Mouse (Mus musculus): ENCODE results near the gene Nol4l. TPM values are rescaled to one million over a fixed set of nuclear protein-coding genes. Genes with fewer than 3 reads are reported as not detected.

The Nol4l gene
- polyA plus RNA-seq, 2 experiments from 2014 or later: 2.7 to 3.5 TPM

DNA sequence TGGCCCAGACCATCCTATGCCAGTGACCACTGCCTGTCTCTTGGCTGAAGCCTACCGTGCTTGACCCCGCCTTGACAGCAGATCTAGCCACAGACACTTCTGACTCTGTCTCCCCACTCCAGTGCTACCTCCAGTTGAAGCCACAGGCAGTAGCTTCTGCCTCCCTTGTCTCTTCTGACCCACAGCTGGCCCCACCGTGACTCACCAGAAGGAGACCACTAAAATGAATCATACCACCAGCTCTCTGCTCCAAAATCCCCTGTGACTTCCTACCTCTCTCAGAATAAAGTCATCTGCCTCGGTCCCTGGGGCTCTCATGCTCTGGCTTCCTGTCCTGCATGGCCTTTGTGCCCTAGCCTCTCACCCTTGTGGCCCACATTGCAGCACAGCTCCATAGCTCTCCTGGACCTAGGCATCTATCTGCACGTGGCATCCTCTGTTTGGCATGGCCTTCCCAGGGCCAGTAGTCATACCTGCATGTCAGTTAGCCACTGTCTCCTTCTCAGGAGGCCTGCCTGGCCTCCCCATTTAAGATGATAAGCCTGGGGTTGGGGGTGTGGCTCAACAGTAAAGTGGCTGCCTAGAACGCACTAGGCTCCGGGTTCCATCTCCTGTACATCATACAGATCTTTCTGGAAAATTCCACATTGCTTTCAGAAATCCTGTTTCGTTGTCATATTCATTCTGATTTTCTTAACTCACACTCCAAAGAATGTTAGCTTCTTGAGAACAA, 13.3 kb upstream of the Nol4l start:
- ATAC-seq: no peak

DNA sequence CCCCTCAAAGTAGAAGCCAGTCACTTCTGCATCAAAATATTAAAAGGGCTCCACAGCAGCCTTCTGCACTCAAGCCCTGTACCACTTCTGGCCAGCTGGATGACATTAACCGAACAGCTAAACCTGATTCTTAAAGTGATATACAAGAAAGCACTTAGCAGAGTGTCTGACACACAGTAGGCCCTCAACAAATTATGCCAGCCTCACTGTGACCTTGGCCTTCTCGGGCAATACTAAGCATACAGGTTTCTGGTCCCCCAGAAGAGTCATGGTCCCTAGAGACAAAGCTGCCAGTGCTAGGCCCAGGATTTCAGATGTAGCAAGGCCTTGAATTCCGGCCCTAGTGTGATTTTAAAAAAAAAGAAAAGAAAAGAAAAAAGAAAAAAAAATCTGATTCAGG, 9.1 kb upstream of the Nol4l start:
- no peak for ATAC-seq

DNA sequence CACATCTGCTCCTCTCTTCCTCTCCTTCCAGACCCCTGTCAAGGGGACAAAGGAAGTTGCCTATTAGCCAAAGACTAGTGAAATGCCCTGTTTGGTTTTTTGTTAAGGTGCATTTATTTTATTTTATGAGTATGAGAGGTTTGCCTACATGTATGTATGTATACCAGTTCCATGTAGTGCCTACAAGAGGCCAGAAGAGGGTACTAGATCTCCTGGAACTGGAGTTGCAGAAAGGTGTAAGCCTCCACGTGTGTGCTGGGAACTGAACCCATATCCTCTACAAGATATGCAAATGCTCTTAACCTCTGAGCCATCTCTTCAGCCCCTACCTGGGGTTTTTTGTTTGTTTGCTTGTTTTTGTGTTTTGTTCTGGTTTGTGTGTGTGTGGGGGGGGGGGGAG, 4.2 kb upstream of the Nol4l start:
- no peak for ATAC-seq

DNA sequence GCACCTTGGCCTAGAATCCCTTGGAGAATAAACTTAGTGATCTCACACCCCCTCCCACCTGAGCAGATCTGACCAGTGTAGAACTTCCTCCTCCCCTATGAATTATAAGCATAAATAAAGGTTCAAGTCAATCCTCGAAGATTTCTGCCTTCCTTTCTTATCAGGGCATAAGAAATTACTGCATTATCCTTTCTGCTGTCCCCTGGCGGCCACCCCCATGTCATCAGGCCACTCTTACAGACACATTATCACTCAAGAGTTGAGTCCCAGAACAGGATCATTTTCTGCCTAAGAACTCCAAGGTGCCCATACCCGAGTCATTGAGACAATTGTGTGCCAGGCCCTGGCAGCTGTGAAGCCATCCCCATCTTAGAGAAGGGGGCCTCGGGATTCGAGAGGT, 1.2 kb upstream of the Nol4l start:
- no peak for ATAC-seq

DNA sequence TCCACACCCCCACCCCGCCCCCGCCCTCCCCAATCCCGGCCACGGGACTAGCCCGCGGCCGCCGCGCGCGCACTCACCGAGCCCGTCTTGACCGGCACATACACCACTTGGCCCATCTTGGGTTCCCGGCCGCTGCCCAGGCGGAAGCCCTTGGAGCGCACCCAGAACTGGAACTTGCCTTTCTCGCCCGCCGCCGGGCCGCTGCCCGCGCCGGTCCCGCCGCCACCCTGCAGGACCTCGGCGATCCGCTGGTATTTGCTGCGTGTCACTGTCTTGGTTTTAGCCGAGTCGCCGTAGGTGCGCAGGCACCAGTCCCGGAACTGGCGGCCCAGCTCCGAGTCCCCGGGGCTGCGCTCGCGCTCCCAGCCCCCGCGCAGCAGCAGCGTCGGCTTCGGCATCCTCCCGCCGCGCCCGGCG, 398 bp downstream of the Nol4l start:
- ATAC-seq: no peak

DNA sequence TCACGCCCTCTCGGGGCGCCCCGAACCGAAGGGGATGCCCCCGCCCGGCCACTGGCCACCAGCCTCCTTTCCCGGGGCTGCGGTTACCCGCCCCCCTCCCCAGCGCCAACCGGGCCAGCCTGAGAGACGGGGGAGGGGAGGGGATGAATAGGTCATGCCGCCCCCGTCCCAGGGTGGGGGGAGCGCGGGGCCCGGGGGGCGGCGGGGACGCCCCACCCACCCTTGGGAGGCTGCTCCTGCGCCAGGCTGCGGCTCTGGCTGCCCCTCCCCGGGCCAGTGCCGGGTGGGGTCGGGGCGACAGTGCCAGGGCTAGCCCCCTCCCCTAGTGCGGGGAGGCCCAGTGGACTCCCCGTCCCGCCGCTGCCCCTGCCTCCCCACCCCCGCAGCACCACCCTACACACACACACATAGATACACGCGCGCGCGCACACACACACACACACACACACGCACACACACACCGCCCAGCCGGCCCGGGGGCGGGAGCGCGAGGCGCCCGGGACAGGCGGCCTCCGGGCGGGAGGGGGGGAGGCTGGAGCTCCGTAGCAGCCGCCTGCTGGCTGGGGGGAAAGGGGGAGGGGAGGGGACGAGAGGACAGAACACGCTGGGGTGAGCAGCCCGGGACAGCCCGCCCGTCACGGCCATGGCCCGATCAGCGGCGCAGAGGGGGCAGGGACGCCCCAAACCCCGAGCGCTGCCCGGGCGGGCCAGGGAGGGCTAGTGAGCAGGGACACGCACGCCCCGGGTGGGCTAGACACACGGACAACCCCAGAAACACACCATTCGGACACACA, 1.0 kb downstream of the Nol4l start:
- ATAC-seq: no peak

DNA sequence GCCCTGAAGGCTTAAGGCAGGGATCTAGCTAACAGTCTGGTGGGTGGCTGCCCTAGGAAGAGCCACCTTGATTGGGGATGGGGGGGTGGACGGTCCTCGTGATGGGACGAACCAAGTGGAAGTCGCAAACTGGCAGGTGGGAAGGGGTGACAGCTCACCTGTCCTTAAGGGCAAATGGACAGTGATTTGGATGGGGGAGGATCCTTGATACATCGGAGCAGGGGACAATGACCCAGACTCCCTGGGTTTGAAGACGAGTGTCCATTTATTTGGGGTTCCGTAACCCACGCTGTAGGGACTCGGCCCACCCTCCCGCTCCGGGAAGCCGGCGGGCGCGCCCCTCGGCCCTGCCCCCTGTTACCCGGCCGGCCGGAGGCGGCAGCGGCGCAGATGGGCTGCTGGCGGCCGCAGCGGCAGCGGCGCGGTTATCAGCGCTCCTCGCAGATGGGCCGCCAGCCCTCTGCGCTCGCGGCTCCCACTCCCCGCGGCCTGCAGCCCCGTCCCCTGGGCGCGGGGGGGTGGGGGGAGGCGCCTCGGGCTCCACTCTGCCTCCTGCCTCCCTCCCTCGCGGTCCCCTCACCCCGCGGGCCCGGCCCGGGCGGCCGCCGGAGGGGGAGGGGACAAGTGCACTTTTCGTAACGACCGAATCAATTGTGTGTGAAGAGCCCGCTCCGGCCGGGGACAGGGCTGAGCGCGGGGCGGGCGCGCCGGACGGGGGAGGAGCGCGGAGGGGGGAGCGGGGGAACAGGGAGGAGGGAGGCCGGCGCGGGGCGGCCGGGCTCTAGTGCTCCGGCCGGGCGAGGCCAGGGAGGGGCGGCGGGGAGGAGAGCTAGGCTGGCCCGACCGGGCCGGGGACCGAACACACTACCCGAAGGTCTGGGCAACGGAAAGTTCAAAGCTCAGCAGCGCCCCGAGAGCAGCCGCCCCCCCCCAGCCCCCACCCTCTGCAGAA, 1.9 kb downstream of the Nol4l start:
- ATAC-seq: no peak

DNA sequence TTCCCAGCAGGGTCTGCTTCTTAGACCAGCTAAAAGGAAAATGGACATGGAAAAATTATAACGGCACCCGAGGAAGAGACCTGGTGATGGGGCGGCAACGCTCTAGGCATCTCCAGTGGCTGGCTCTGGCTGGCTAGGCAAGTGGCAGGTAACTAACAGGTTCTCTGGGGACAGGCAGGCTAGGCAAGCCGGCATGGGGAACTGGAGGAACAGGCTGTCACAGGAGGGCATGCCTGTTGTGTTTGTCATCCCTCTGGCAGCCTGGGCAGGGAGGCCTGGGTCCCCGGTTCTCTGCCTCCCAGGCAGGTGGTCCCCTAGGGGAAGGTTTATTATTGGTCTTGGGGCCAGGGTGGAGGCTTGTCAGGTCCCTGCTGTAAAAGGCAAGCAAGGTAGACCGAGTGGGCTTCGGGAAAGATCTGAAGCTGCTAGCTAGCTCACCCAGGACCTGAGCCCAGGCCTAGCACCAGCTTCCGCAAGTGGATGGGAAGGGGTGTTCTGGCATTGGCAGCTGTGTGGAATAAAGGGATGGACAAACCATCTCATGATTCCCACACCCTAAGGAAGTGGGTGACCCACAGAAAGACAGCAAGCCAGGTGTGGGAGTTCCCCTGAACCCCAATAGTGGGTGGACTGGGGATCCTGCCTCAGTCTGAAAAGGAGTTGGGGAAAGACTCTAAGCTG, 2.8 kb downstream of the Nol4l start:
- ATAC-seq: no peak

DNA sequence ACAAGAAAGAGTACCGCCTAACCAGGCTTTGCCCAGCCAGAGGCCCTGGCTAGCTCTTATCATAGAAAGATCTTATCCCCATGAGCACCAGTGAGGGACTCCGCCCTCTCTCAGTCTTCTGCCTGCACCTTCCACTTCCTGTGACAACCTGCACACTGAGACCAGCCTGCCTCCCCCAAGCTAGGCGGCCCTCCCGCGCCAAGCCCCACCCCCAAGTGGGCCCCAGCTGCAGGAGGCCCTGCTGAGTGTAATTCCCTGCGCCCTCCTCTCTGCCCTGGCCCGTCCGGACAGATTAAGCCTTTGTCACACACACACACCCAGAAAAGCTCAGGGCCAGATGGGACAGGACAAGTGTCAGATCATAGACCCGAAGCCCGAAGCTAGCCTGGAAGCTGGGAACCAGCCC, 3.9 kb downstream of the Nol4l start:
- peak; percentile 92 for ATAC-seq

DNA sequence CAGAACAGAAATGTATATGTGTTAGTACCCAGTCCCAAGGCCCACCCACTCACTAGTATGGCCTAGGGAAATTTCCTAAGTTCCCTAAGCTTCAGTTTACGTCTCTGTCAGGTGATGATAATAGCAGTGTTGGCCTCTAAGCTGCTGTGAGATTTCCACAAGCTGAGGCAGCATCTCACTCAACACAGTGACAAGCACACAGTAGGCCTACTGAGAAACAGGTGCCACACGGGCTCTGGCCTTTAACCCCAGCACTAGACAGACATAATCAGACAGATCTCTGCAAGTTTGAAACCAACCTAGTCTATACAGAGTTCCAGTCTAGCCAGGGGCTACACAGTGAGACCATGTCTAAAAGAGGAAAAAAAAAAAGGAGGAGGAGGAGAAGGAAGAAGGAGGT, 5.0 kb downstream of the Nol4l start:
- ATAC-seq: no peak

DNA sequence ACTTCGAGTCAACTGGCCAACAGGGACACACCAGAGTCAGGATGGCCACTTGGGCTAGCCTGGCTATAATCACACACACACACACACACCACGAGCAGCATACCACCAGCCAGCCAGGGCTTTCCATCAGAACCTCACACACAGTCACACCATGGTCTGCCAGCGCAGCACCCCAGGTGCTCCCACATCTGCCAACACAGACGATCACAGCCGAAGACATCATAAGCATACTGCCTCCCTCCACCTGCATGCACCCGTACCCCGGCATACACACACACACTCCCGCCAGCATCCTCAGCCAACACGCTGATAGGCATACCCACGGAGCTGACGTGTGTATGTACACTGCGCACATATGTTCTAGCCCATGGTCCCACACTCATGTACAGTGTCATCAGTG, 6.1 kb downstream of the Nol4l start:
- no peak for ATAC-seq

DNA sequence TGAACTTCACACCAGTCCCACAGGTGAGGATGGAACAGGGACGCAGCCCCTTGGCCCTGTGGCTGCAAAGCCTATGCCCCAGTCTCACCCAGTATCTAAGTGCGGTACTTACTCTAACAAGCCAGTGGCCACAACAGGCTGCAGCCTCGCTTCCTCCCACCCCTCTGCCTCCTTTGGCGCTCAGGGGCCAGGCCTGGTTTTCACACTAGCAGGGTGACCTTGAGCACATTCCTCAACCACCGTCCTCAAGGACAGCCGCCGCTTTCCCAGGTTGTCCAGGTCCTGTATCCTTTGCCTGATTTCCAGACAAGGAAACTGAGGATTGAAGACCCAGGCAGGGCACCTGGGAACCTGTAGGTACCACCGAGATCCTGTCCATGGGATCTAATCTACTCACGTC, 6.6 kb downstream of the Nol4l start:
- ATAC-seq: no peak

DNA sequence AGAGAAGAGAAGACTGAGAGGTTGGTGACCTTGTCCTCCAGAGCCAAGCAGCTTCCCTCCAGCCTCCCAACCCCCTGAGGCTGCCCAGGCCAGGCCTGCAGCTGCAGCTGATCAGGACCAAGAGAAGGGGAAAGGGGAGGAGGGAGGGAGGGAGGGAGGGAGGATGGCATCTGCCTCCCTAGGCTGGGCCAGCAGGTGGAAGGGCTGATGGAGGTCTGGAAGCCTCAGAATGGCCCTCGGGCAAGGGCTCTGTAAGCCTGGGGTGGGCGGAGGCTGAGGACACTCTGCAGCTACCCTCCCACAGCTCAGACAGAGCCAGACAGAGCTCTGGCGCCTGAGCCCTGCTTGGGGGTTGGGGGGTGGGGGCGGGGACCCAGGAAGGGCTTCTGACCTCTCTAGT, 7.5 kb downstream of the Nol4l start:
- no peak for ATAC-seq

DNA sequence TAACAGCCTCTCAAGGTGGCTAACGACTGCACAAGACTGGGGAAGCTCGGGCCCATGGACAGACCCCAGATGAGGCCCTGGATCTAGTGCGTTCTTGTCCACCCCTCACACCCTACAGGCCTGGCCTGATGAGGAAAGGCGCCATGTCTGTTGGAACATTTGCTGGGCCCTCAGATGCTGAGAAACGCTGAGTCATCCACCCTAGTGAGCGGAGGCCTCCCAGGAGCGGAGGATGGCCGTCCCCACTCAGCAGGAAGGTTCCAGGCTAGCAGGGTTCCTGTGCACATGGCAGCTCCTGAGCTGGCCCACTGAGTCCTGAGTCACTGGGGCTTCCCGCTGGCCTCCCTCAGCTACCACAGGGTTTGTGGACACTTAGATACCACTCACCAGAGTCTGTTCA, 9.7 kb downstream of the Nol4l start:
- no peak for ATAC-seq

DNA sequence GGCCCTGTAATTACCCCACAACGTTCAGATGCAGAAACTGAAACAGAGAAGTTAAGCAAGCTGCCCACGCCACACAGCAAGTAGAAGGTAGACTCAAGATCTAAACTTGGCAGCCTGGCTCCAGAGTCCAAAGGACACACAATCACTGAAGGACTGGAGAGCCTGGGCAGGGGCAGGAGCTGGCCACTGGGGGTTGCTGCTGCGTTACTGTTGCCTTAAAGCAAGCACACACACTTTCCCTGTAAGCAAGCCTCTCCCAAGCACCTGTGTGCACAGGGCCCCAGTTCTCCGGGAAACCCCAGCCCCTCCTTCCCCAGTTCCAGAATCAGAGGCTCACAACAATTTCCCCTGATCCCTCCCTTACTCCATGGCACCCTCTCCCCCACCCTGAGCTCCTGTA, 12.8 kb downstream of the Nol4l start:
- ATAC-seq: no peak

DNA sequence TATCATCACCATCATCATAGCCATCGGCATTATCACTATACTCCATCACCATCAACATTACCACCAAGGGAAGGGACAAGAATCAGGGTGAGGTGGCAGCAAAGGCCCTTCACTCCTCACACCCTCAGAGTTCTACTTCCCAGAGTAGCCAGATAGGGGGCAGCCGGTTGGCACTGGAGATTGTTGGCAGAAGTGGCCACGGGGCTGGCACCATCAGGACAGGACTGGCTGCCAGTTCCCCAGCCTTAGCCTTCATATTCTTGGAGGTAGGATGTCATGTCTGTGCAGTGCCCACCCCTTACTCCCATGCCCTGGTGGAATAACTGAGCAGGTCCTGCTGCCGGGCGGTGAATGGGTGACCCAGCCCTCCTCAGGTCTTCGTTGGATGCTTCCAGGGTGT, 14.2 kb downstream of the Nol4l start:
- ATAC-seq: no peak

DNA sequence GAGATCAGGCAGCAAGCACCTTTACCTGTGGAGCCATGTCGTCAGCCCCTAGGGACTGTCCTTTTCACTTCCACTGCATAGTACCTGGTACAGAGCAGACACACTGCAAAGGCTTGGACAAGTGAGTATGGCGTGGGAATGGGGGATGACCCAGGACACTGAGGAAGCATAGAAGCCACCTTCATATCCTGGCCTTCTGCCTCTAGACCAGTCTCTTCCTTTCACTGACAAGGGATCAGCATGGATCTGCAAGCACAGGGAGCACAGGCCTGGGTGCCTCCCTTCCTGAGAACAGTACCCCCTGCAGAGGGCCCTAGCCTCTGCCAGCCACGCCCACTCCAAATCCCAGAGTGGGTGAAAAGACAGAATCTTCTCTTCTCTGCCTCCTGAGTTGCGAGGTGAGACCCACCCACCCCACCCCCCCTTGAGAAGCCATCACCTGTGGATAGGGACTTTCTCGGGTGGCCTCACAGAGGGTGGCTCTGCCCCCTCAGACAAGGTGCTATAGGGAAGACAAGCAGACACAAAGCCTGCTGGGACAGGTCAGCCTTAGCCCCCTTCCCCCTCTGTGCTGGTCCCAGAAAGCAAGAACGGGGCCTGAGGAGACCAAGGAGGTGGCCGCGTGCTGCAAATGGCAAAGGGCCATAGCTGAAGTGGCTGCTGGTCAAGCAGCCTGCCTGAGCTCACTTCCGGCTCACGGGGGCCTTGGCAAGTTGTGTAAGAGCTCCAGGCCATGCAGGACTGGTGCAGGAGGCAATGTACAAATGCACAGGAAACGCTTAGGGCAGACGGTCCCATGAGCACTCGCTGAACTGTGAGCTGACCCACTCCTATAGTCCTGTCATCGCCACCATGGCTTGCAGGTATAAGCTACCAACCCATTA, 15.0 kb downstream of the Nol4l start:
- ATAC-seq: no peak

DNA sequence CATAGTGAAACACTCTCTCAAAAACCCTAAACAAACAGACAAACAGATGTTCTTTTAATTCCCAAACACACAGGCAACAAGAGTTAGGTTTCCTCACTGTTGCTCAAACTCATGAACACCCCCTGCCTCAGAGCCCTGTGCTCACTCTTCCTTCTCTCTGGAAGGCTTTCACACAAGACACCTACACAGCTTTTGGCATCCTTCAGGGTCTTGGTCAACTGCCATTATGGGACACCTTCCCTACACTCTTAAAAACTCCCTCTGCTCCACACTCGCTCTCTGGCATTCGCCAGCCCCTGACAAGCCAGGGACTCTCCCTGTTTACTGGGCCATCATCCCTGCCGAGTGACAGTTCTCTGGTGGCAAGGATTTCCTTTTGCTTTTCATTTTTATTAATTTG, 15.8 kb downstream of the Nol4l start:
- no peak for ATAC-seq

DNA sequence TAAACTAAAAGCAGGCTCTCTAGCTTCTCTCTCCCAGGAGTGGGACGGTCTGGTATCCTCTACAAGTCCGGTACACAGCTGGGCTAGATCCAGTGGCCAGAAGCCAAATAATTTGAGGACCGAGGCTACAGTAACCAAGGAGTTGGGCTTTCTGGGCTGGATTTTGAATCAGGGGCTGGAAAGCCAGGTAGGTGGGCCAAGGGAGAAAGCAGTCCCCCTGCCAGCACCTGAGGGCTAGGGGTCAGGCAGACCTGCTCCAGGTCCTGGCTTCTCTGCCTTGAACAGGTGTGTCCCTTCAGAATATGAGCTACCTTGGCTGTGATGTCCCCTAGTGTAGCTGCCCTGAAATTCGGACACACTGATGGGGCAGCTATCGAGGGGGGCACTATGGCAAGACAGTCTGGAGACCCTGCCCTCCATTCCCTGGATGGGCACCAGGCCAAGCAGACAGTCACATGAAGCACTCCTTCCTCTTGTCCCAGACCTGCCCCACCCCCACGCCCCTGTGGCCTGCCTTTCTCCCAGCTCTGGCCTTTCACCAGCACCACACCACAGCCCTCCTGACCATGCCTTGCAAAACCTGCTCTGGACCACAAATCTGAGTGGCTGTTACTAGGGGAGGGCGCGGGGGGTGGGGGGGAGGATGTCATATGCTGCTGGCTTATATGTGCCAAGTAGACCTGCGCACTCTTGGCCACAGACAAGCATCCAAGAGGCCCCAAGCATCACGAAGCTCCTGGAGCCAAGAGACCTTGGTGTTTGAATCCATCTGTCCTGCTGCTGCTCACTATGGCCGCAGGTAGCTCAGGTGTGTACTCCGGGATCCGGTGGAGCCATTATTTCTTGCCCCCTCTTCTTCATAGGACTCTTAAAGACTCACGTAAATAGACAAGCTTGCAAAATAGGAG, 17.1 kb downstream of the Nol4l start:
- ATAC-seq: no peak

DNA sequence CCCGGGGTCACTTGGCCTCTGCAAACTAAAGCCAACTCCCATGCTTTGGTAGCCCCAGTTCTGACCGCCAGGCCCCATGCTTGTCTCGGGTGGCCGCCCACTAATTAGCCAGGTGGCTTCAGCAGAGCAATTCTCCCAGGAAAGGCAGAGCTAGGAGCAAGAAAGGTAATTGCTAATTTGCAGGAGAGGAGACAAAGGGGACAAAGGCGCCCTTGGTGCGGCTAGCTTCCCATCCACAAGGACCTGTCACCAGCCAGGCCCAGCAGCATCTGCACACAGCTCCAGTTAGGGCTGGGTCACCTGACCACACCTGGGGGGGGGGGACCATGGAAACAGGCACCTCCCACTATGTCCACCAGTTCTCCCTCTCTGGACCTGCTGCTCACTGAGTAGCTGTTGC, 18.2 kb downstream of the Nol4l start:
- no peak for ATAC-seq
